Mouse (Mus musculus): ENCODE data around the gene Ubqln4. TPM values are rescaled to one million over a fixed set of nuclear protein-coding genes. Genes with fewer than 3 reads are reported as not detected.

Ubqln4 gene
- polyA plus RNA-seq, 2 experiments: 52.5 to 90.4 TPM

- peak within 1 kb of the TSS; percentile 24 for H3K4me3 ChIP-seq (replicated peaks; ENCODE audit: low read length)
These were observed 43.7 kb upstream of the Ubqln4 start, which contains the start of gene Lmna for GRCm38 (mm10) chr3:88509692-88510420. Lmna (minus strand) TSS chr3:88509956.

GRCm38 (mm10) chr3:88510421-88511289 lies 42.9 kb upstream of the Ubqln4 start:
- no peaks in the 10 kb centered on the region for H3K27me3 ChIP-seq (ENCODE audit: control insufficient read depth, insufficient read depth, low read length)
- H3K9me3 ChIP-seq (ENCODE audit: control insufficient read depth, low read length): no peaks in the 10 kb centered on the region
- H3K36me3 ChIP-seq (ENCODE audit: control insufficient read depth, insufficient read depth, low read length): no peaks in the 10 kb centered on the region
- H3K27ac ChIP-seq (replicated peaks; ENCODE audit: low read depth, low read length): peak overlapping the region; percentile 92
- WGBS: 47% methylated on average over 13 of the region's 13 CpGs
- TF ChIP-seq POLR2A (IDR thresholded peaks at IDR 0.05; ENCODE audit: borderline replicate concordance, extremely low read depth, insufficient read depth, insufficient read length): no peak
- H3K4me2 ChIP-seq (replicated peaks; ENCODE audit: low read depth, low read length, severe bottlenecking): peak overlapping the region; percentile 39
- no peak for ATAC-seq (ENCODE audit: low FRiP score, low read depth)
- peak overlapping the region; percentile 38; the same call in 1 of the 2 replicates for H3K9ac ChIP-seq (ENCODE audit: low read depth, low read length, severe bottlenecking)
- peak overlapping the region; percentile 24 for H3K4me3 ChIP-seq (replicated peaks; ENCODE audit: low read length)
- DNase-seq (ENCODE audit: low spot score): no peak
- peaks cover 63% of the 10 kb centered on the region for H3K4me1 ChIP-seq (ENCODE audit: control insufficient read depth, insufficient read depth, low read length)

More at GRCm38 (mm10) chr3:88509692-88510420, 43.7 kb upstream of the Ubqln4 start, which contains the start of gene Lmna:
- no peak for TF ChIP-seq POLR2A (IDR thresholded peaks at IDR 0.05; ENCODE audit: borderline replicate concordance, extremely low read depth, insufficient read depth, insufficient read length)
- Histone ChIP-seq H3K9ac (ENCODE audit: low read depth, low read length, severe bottlenecking) (peak within 1 kb of the TSS; percentile 38; the same call in 1 of the 2 replicates), H3K36me3 (ENCODE audit: control insufficient read depth, insufficient read depth, low read length) (no peaks in the 10 kb centered on the region), H3K4me1 (ENCODE audit: control insufficient read depth, insufficient read depth, low read length) (peaks cover 70% of the 10 kb centered on the region), H3K9me3 (ENCODE audit: control insufficient read depth, low read length) (no peaks in the 10 kb centered on the region), H3K27ac (replicated peaks; ENCODE audit: low read depth, low read length) (peak within 1 kb of the TSS; percentile 92), H3K4me2 (replicated peaks; ENCODE audit: low read depth, low read length, severe bottlenecking) (peak within 1 kb of the TSS; percentile 39), H3K27me3 (ENCODE audit: control insufficient read depth, insufficient read depth, low read length) (no peaks in the 10 kb centered on the region)
- peak; percentile 93 for ATAC-seq (ENCODE audit: low FRiP score, low read depth)
- WGBS: 1% methylated on average over 30 of the region's 31 CpGs
- DNase-seq (ENCODE audit: low spot score): peak; percentile 93

DNA sequence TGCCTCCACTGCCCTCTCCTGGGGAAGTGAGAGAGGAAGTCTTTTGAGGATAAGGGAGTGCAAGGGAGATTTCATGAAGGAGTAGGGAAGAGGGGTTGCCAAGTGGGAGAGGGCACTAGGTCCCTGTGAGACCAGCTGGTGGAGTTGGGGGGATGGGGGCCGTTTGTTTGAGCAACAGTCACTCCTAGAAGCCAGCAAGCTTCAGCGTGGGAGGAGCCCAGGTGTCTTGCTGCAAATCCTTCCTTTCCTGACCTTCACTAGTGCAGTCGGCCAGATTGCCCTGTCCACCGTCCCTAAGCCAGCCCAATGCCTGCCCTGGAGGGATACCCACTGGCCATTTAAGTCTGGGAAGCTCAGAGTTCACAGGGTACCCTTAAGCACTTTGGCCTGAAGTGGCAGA lies 42.0 kb upstream of the Ubqln4 start:
- no peak overlapping the region for H3K4me3 ChIP-seq (replicated peaks; ENCODE audit: low read length)
- H3K9me3 ChIP-seq (ENCODE audit: control insufficient read depth, low read length): no peaks in the 10 kb centered on the region
- WGBS: 58% methylated on average over 4 of the region's 4 CpGs
- DNase-seq (ENCODE audit: low spot score): no peak
- H3K4me1 ChIP-seq (ENCODE audit: control insufficient read depth, insufficient read depth, low read length): peaks cover 54% of the 10 kb centered on the region
- H3K4me2 ChIP-seq (replicated peaks; ENCODE audit: low read depth, low read length, severe bottlenecking): no peak overlapping the region
- H3K36me3 ChIP-seq (ENCODE audit: control insufficient read depth, insufficient read depth, low read length): no peaks in the 10 kb centered on the region
- peak overlapping the region; percentile 77 for H3K27ac ChIP-seq (replicated peaks; ENCODE audit: low read depth, low read length)
- TF ChIP-seq POLR2A (IDR thresholded peaks at IDR 0.05; ENCODE audit: borderline replicate concordance, extremely low read depth, insufficient read depth, insufficient read length): no peak
- H3K9ac ChIP-seq (ENCODE audit: low read depth, low read length, severe bottlenecking): no peak overlapping the region
- no peaks in the 10 kb centered on the region for H3K27me3 ChIP-seq (ENCODE audit: control insufficient read depth, insufficient read depth, low read length)
- no peak for ATAC-seq (ENCODE audit: low FRiP score, low read depth)

DNA sequence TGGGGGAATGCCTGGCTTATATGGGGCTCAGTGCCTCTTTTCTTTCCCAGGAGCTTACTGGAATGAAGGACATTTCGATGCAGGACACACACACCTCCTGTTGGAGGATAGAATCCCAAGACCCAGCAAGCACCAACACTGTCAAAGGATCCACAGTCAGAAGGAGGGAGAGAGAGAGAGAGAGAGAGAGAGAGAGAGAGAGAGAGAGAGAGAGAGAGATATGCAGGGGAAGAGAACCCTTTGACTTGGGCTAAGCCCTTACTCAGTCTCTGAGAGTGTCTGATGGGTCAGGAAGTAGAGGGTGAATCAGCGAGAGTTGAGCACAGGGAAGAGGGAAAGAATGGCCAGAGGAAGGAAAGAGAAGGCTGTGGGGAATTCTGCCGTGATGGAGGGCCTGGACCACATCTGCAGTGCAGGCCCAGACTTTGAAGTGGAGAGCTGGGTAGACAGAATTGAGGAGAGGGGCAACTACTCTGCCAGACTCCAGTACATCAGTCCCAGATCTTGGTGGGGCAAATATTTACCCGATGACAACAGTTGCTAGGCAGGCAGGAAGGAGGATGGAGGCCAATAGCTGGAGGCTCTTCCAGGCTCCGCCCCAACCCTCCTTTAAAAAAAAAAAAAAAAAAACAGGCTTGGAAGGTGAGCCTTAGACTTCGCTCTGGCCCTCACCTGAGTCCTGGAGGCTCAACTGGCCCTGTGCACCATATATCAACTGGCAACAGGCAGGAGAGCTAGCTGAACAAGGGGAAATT lies 41.2 kb upstream of the Ubqln4 start:
- DNase-seq (ENCODE audit: low spot score): peak; percentile 51
- peaks cover 52% of the 10 kb centered on the region for H3K4me1 ChIP-seq (ENCODE audit: control insufficient read depth, insufficient read depth, low read length)
- H3K4me2 ChIP-seq (replicated peaks; ENCODE audit: low read depth, low read length, severe bottlenecking): no peak overlapping the region; the same call in 1 of the 2 replicates

More for the DNA sequence above, 41.2 kb upstream of the Ubqln4 start:
- WGBS: 25% methylated on average over 6 of the region's 6 CpGs
- Histone ChIP-seq H3K27me3 (ENCODE audit: control insufficient read depth, insufficient read depth, low read length) (no peaks in the 10 kb centered on the region), H3K4me3 (replicated peaks; ENCODE audit: low read length) (no peak overlapping the region), H3K9me3 (ENCODE audit: control insufficient read depth, low read length) (no peaks in the 10 kb centered on the region), H3K36me3 (ENCODE audit: control insufficient read depth, insufficient read depth, low read length) (no peaks in the 10 kb centered on the region), H3K9ac (ENCODE audit: low read depth, low read length, severe bottlenecking) (no peak overlapping the region), H3K27ac (replicated peaks; ENCODE audit: low read depth, low read length) (peak overlapping the region; percentile 77)
- no peak for TF ChIP-seq POLR2A (IDR thresholded peaks at IDR 0.05; ENCODE audit: borderline replicate concordance, extremely low read depth, insufficient read depth, insufficient read length)
- no peak for ATAC-seq (ENCODE audit: low FRiP score, low read depth)
